Mouse (Mus musculus) limb, embryonic 10.5 days (tissue): ENCODE results near the gene Nrn1l. TPM values are rescaled to one million over a fixed set of nuclear protein-coding genes. Genes with fewer than 3 reads are reported as not detected.

Experiments
- DNase-seq: peaks from one replicate; pipeline ENCODE4 v3.0.0-alpha.2; 2017; ENCODE audit warnings: low spot score
- H3K27ac ChIP-seq: fragments of 300-500 bp; sonication (generic); 2 replicates; pipeline ENCODE4 v1.5.1; 2016; ENCODE audit warnings: mild to moderate bottlenecking
- H3K27me3 ChIP-seq: fragments of 300-500 bp; sonication (generic); 2 replicates; pipeline ENCODE4 v1.6.1; 2016; ENCODE audit warnings: low read depth, mild to moderate bottlenecking; ENCODE audit not compliant: poor library complexity, severe bottlenecking
- H3K36me3 ChIP-seq: fragments of 300-500 bp; sonication (generic); 2 replicates; pipeline ENCODE4 v1.6.1; 2016; ENCODE audit warnings: mild to moderate bottlenecking, moderate library complexity
- H3K4me1 ChIP-seq: fragments of 300-500 bp; sonication (generic); 2 replicates; pipeline ENCODE4 v1.6.1; 2016
- H3K4me3 ChIP-seq: fragments of 300-500 bp; sonication (generic); 2 replicates; pipeline ENCODE4 v1.5.1; 2016; ENCODE audit warnings: mild to moderate bottlenecking, moderate library complexity
- H3K9me3 ChIP-seq: fragments of 300-500 bp; sonication (generic); replicated peaks from 2 replicates; pipeline ENCODE4 v1.6.1; 2016; ENCODE audit warnings: mild to moderate bottlenecking
- WGBS: fragments of 180-500 bp; shearing (Covaris S2); methylation state at CpG from one replicate; pipeline ENCODE4 v1.1.7; 2016; 5-methylcytosine and 5-hydroxymethylcytosine counted together
- polyA plus RNA-seq: library from polyadenylated mRNA; unstranded; fragments of >200 nt; fragmentation: Nextera tagmentation; extraction: Ambion mirVana; gene quantifications from 2 replicates; pipeline ENCODE4 v1.2.1, GENCODE M21; 2016

Nrn1l gene
- polyA plus RNA-seq = 0.41 TPM in 1 of 2 replicates, not detected in the other

- Histone ChIP-seq H3K27ac (no peak within 1 kb of the TSS; the same call in 1 of the 2 replicates), H3K36me3 (peaks cover 66% of the 10 kb centered on the region), H3K4me3 (0 out of 2 replicates have a peak within 1 kb of the TSS, but pooled peaks have one; percentile 28), H3K27me3 (no peaks in the 10 kb centered on the region), H3K4me1 (peaks cover 9% of the 10 kb centered on the region), H3K9me3 (no peaks in the 10 kb centered on the region)
- peak; percentile 71 for DNase-seq
- WGBS = 6% methylated on average over 11 of the region's 11 CpGs
Measured at GRCm38 (mm10) chr8:105893339-105893738, at the start of gene Nrn1l. Gene Nrn1l (plus strand): TSS chr8:105893567.

GRCm38 (mm10) chr8:105846678-105847077 is 46.7 kb upstream of the Nrn1l start:
- peaks cover 81% of the 10 kb centered on the region for H3K36me3 ChIP-seq
- DNase-seq = no peak
- no peak overlapping the region for H3K27ac ChIP-seq

GRCm38 (mm10) chr8:105850014-105850413 is 43.4 kb upstream of the Nrn1l start:
- Histone ChIP-seq H3K27me3 (no peaks in the 10 kb centered on the region), H3K4me3 (0 out of 2 replicates have a peak overlapping the region, but pooled peaks have one; percentile 79), H3K9me3 (no peaks in the 10 kb centered on the region), H3K27ac (no peak overlapping the region), H3K36me3 (peaks cover 50% of the 10 kb centered on the region), H3K4me1 (peaks cover 8% of the 10 kb centered on the region)
- WGBS = 88% methylated on average over 4 of the region's 4 CpGs
- no peak for DNase-seq

More at GRCm38 (mm10) chr8:105846678-105847077, 46.7 kb upstream of the Nrn1l start:
- Histone ChIP-seq H3K27me3 (no peaks in the 10 kb centered on the region), H3K4me1 (peaks cover 8% of the 10 kb centered on the region), H3K4me3 (no peak overlapping the region), H3K9me3 (no peaks in the 10 kb centered on the region)
- WGBS = 90% methylated on average over 11 of the region's 11 CpGs

- peaks cover 44% of the 10 kb centered on the region for H3K36me3 ChIP-seq
- peaks cover 10% of the 10 kb centered on the region for H3K4me1 ChIP-seq
- H3K4me3 ChIP-seq = peak overlapping the region; percentile 79
- no peak for DNase-seq
- WGBS = 83% methylated on average over 7 of the region's 7 CpGs
- H3K27me3 ChIP-seq = no peaks in the 10 kb centered on the region
- no peaks in the 10 kb centered on the region for H3K9me3 ChIP-seq
- H3K27ac ChIP-seq = no peak overlapping the region
Measured at GRCm38 (mm10) chr8:105850611-105851010, 42.8 kb upstream of the Nrn1l start.

DNA sequence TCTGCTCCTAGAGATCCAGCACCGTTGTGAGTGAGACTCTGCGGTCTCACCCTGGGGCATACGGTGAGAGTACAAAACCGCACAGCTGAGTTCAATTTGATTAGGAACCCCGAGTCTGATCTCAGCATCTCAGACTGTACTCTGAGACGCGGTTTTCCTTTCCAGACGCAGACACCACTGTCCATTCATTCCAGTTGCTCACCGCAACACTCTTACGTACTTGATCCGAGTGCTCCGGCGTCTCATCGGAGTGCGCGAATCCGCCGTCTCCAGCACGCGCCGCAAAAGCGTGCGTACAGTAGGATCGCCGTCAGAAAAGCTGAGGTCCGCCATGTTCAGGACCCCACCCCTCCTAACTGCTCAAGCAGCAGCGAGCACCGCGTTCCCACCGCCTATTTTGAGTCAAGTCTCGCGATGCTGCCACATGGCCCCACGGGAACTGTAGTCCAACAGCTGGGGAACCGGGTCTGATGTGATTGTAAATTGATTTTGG is 41.7 kb upstream of the Nrn1l start:
- DNase-seq = peak; percentile 92
- H3K4me1 ChIP-seq = peaks cover 21% of the 10 kb centered on the region
- under 1% methylated on average over 34 of the region's 34 CpGs for WGBS
- H3K27ac ChIP-seq = peak overlapping the region; percentile 85
- H3K27me3 ChIP-seq = no peaks in the 10 kb centered on the region
- H3K9me3 ChIP-seq = no peaks in the 10 kb centered on the region
- peak overlapping the region; percentile 79 for H3K4me3 ChIP-seq
- peaks cover 33% of the 10 kb centered on the region for H3K36me3 ChIP-seq

DNA sequence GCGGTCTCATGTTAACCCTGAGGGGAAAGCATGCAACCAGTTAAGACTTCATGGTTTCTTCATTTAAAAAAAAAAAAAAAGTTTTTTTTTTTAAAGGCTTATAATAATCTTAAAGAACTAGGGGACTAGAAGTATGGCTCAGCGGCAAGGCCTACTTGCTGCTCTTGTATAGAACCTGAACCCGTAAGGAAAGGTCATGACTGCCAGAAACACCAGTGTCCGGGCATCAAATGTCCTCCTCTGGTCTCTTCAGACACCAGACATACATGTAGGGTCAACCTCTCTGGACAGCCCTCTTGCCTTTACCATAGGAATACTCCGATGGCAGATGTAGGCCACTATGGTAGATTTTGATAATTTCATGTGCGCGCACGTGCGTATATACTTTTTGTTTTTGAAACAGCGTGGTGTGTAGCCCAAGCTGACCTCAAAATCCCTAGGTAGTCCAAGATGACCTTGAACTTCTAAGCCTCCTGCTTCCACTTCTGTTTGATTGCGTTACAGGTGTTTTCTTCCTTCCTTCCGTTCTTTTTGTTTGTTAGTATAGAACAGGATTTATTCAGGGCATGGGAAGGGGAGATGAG is 41.1 kb upstream of the Nrn1l start:
- 86% methylated on average over 12 of the region's 12 CpGs for WGBS
- peaks cover 26% of the 10 kb centered on the region for H3K4me1 ChIP-seq
- no peak overlapping the region for H3K27ac ChIP-seq
- no peaks in the 10 kb centered on the region for H3K27me3 ChIP-seq
- peaks cover 30% of the 10 kb centered on the region for H3K36me3 ChIP-seq
- peak overlapping the region; percentile 79; the same call in 1 of the 2 replicates for H3K4me3 ChIP-seq
- H3K9me3 ChIP-seq = no peaks in the 10 kb centered on the region
- DNase-seq = no peak

DNA sequence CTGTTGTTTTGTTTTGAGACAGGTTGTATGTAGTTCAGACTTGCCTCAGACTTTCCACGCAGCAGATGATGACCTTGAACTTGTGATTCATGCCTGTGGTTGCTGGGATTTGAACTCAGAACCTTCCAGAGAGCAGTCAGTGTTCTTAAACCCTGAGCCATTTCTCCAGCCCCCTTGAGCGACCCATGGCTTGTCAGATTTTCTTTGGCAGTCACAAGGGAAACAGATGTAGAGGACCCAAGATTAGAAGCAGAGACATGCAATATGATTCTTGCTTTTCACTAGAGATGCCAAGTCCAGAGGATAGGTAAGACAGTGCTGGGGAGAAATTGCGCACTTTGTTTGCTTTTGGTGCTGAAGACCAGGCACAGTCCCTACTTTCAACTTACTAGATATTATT is 40.2 kb upstream of the Nrn1l start, which contains the start of gene Cenpt:
Cenpt (minus strand) TSS at position 101 of the 400 bp plus-strand sequence.
- H3K27ac ChIP-seq = no peak within 1 kb of the TSS
- no peaks in the 10 kb centered on the region for H3K27me3 ChIP-seq
- H3K4me3 ChIP-seq = no peak within 1 kb of the TSS; the same call in none of the 2 replicates
- peaks cover 35% of the 10 kb centered on the region for H3K4me1 ChIP-seq
- peaks cover 27% of the 10 kb centered on the region for H3K36me3 ChIP-seq
- no peaks in the 10 kb centered on the region for H3K9me3 ChIP-seq
- WGBS = 92% methylated on average over 3 of the region's 3 CpGs
- DNase-seq = no peak

GRCm38 (mm10) chr8:105854303-105854702 is 39.1 kb upstream of the Nrn1l start:
- no peak for DNase-seq
- H3K9me3 ChIP-seq = no peaks in the 10 kb centered on the region
- peaks cover 45% of the 10 kb centered on the region for H3K4me1 ChIP-seq
- peak overlapping the region; percentile 96 for H3K27ac ChIP-seq
- H3K36me3 ChIP-seq = peaks cover 24% of the 10 kb centered on the region
- 27% methylated on average over 8 of the region's 8 CpGs for WGBS
- peak overlapping the region; percentile 67 for H3K4me3 ChIP-seq
- H3K27me3 ChIP-seq = no peaks in the 10 kb centered on the region

- DNase-seq = peak; percentile 96
- H3K4me1 ChIP-seq = peaks cover 50% of the 10 kb centered on the region
- no peaks in the 10 kb centered on the region for H3K27me3 ChIP-seq
- under 1% methylated on average over 43 of the region's 43 CpGs for WGBS
- H3K4me3 ChIP-seq = peak within 1 kb of the TSS; percentile 67
- peak within 1 kb of the TSS; percentile 96 for H3K27ac ChIP-seq
- no peaks in the 10 kb centered on the region for H3K9me3 ChIP-seq
- H3K36me3 ChIP-seq = peaks cover 20% of the 10 kb centered on the region
Measured at GRCm38 (mm10) chr8:105854715-105855216, 38.6 kb upstream of the Nrn1l start, which contains the start of gene Thap11. Gene Thap11 (plus strand): TSS chr8:105855132.

- peak overlapping the region; percentile 96 for H3K27ac ChIP-seq
- H3K9me3 ChIP-seq = no peaks in the 10 kb centered on the region
- DNase-seq = no peak
- peaks cover 18% of the 10 kb centered on the region for H3K36me3 ChIP-seq
- H3K27me3 ChIP-seq = no peaks in the 10 kb centered on the region
- peak overlapping the region; percentile 67 for H3K4me3 ChIP-seq
- under 1% methylated on average over 71 of the region's 71 CpGs for WGBS
- peaks cover 51% of the 10 kb centered on the region for H3K4me1 ChIP-seq
Measured at GRCm38 (mm10) chr8:105855248-105856167, 37.9 kb upstream of the Nrn1l start.

DNA sequence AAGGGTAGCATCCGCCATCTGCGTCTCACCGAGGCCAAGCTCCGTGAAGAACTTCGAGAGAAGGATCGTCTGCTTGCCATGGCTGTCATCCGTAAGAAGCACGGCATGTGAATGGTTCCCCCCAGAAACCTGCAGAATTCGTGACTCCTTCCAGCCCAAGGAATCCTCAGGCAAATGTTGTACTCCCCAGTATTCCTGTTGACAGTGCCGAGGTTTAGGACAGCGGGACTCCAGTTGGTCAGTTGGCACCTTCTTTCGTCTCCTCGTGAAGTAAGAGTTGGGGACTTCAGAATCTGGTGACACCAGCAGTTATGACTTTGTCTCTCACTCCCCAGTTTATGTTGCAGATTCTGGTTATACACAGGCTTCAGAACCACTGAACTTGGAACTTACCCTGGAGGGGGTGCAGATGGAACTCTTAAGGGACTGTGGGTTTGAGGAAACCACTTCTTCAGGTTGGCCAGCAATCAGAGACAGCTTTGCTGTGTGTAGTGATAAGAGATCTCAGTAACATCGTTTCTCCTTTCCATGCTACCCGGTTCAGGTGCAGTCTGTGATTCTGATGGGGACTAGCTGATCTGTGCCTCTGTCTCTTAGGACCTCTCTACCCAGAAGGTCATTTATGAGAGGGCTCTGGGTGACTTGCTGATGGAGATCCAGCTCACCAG is 37.1 kb upstream of the Nrn1l start:
- Histone ChIP-seq H3K4me3 (peak overlapping the region; percentile 67), H3K4me1 (peaks cover 47% of the 10 kb centered on the region), H3K36me3 (peaks cover 18% of the 10 kb centered on the region), H3K27me3 (no peaks in the 10 kb centered on the region), H3K9me3 (no peaks in the 10 kb centered on the region), H3K27ac (peak overlapping the region; percentile 96)
- 29% methylated on average over 15 of the region's 15 CpGs for WGBS
- no peak for DNase-seq

- Histone ChIP-seq H3K27me3 (no peaks in the 10 kb centered on the region), H3K9me3 (no peaks in the 10 kb centered on the region), H3K4me3 (0 out of 2 replicates have a peak overlapping the region, but pooled peaks have one; percentile 26), H3K27ac (no peak overlapping the region), H3K4me1 (peaks cover 60% of the 10 kb centered on the region), H3K36me3 (peaks cover 31% of the 10 kb centered on the region)
- WGBS = 93% methylated on average over 5 of the region's 5 CpGs
- no peak for DNase-seq
Measured at GRCm38 (mm10) chr8:105858495-105858894, 34.9 kb upstream of the Nrn1l start.
